Mouse (Mus musculus) hindbrain, embryonic 11.5 days (tissue): ENCODE measurements around the gene Rab3a. TPM values are rescaled to one million over a fixed set of nuclear protein-coding genes. Genes with fewer than 3 reads are reported as not detected.
A peak's percentile ranks its signal among the peaks of the same experiment; 100 is the strongest.

Source experiments
- ATAC-seq: fragments of 200-750 bp; cut with Nextera tagmentation; 2 replicates; pipeline ENCODE4 v1.8.0; 2017; ENCODE audit warnings: mild to moderate bottlenecking, moderate TSS enrichment, moderate library complexity; ENCODE audit not compliant: low FRiP score
- DNase-seq: peaks from one replicate; pipeline ENCODE4 v3.0.0-alpha.2; 2015; ENCODE audit warnings: low spot score
- H3K27ac ChIP-seq: fragments of 300-500 bp; sonication (generic); 2 replicates; pipeline ENCODE4 v1.5.1; 2014; ENCODE audit warnings: mild to moderate bottlenecking, low read depth, low read length
- H3K27me3 ChIP-seq: fragments of 300-500 bp; sonication (generic); 2 replicates; pipeline ENCODE4 v1.6.1; 2014; ENCODE audit warnings: mild to moderate bottlenecking, low read length, moderate library complexity, mixed read lengths; ENCODE audit not compliant: control insufficient read depth, insufficient read depth
- H3K36me3 ChIP-seq: fragments of 300-500 bp; sonication (generic); 2 replicates; pipeline ENCODE4 v1.6.1; 2014; ENCODE audit warnings: mild to moderate bottlenecking, low read length, moderate library complexity, mixed read lengths; ENCODE audit not compliant: control insufficient read depth, insufficient read depth
- H3K4me1 ChIP-seq: fragments of 300-500 bp; sonication (generic); replicated peaks from 2 replicates; pipeline ENCODE4 v1.6.1; 2014; ENCODE audit warnings: low read length, mixed read lengths; ENCODE audit not compliant: control insufficient read depth, insufficient read depth
- H3K4me2 ChIP-seq: fragments of 300-500 bp; sonication (generic); replicated peaks from 2 replicates; pipeline ENCODE4 v1.6.1; 2014; ENCODE audit warnings: mild to moderate bottlenecking, low read depth, low read length
- H3K4me3 ChIP-seq: fragments of 300-500 bp; sonication (generic); 2 replicates; pipeline ENCODE4 v1.5.1; 2014; ENCODE audit warnings: low read depth, low read length
- H3K9ac ChIP-seq: fragments of 300-500 bp; sonication (generic); 2 replicates; pipeline ENCODE4 v1.6.1; 2014; ENCODE audit warnings: low read depth, low read length
- H3K9me3 ChIP-seq: fragments of 300-500 bp; sonication (generic); 2 replicates; pipeline ENCODE4 v1.6.1; 2016; ENCODE audit warnings: low read length; ENCODE audit not compliant: control insufficient read depth
- WGBS: fragments of 180-500 bp; shearing (Covaris S2); extraction: QIAGEN DNeasy Blood & Tissue Kit; methylation state at CpG from one replicate; pipeline ENCODE4 v1.1.7; 2014; 5-methylcytosine and 5-hydroxymethylcytosine counted together
- polyA plus RNA-seq: library from polyadenylated mRNA; unstranded; fragments of >200 nt; fragmentation: Nextera tagmentation; extraction: Ambion mirVana; gene quantifications from 2 replicates; pipeline ENCODE4 v1.2.1, GENCODE M21; 2014

The Rab3a gene
- polyA plus RNA-seq, 1 experiment from 2014 or later: 91.5 TPM

- Histone ChIP-seq H3K4me1 (peaks cover 6% of the 10 kb centered on the region; the same call in 1 of the 2 replicates), H3K4me2 (no peak overlapping the region), H3K27me3 (peaks cover 45% of the 10 kb centered on the region), H3K4me3 (no peak overlapping the region), H3K27ac (no peak overlapping the region), H3K9me3 (no peaks in the 10 kb centered on the region), H3K9ac (no peak overlapping the region), H3K36me3 (no peaks in the 10 kb centered on the region)
- WGBS: 55% methylated on average over 11 of the region's 11 CpGs
- ATAC-seq (no peak), DNase-seq (no peak)
These were observed 9.7 kb upstream of the Rab3a start for GRCm38 (mm10) chr8:70744806-70745205.

- H3K4me3 ChIP-seq: no peak overlapping the region
- DNase-seq (no peak), ATAC-seq (no peak)
- H3K4me2 ChIP-seq: no peak overlapping the region
- H3K9me3 ChIP-seq: no peaks in the 10 kb centered on the region
- H3K27me3 ChIP-seq: peaks cover 44% of the 10 kb centered on the region
- peaks cover 6% of the 10 kb centered on the region; the same call in 1 of the 2 replicates for H3K4me1 ChIP-seq
- H3K36me3 ChIP-seq: no peaks in the 10 kb centered on the region
- no peak overlapping the region for H3K9ac ChIP-seq
- WGBS: 58% methylated on average over 19 of the region's 19 CpGs
- no peak overlapping the region for H3K27ac ChIP-seq
These were observed 8.7 kb upstream of the Rab3a start for GRCm38 (mm10) chr8:70745691-70746220.

GRCm38 (mm10) chr8:70746676-70747075 lies 7.8 kb upstream of the Rab3a start:
- H3K4me1 ChIP-seq: peaks cover 6% of the 10 kb centered on the region; the same call in 1 of the 2 replicates
- ATAC-seq (no peak), DNase-seq (no peak)
- H3K27ac ChIP-seq: no peak overlapping the region
- H3K36me3 ChIP-seq: no peaks in the 10 kb centered on the region
- H3K27me3 ChIP-seq: peaks cover 40% of the 10 kb centered on the region
- H3K4me3 ChIP-seq: no peak overlapping the region
- H3K4me2 ChIP-seq: no peak overlapping the region
- 72% methylated on average over 9 of the region's 9 CpGs for WGBS
- H3K9ac ChIP-seq: no peak overlapping the region
- H3K9me3 ChIP-seq: no peaks in the 10 kb centered on the region

- H3K4me2 ChIP-seq: no peak overlapping the region
- H3K27me3 ChIP-seq: peaks cover 35% of the 10 kb centered on the region
- H3K27ac ChIP-seq: no peak overlapping the region
- ATAC-seq: no peak
- H3K4me1 ChIP-seq: peaks cover 5% of the 10 kb centered on the region; the same call in 1 of the 2 replicates
- no peaks in the 10 kb centered on the region for H3K9me3 ChIP-seq
- H3K36me3 ChIP-seq: no peaks in the 10 kb centered on the region
- 83% methylated on average over 18 of the region's 18 CpGs for WGBS
- no peak for DNase-seq
- H3K9ac ChIP-seq: no peak overlapping the region
- no peak overlapping the region for H3K4me3 ChIP-seq
These were observed 7.1 kb upstream of the Rab3a start for GRCm38 (mm10) chr8:70747211-70747890.

DNA sequence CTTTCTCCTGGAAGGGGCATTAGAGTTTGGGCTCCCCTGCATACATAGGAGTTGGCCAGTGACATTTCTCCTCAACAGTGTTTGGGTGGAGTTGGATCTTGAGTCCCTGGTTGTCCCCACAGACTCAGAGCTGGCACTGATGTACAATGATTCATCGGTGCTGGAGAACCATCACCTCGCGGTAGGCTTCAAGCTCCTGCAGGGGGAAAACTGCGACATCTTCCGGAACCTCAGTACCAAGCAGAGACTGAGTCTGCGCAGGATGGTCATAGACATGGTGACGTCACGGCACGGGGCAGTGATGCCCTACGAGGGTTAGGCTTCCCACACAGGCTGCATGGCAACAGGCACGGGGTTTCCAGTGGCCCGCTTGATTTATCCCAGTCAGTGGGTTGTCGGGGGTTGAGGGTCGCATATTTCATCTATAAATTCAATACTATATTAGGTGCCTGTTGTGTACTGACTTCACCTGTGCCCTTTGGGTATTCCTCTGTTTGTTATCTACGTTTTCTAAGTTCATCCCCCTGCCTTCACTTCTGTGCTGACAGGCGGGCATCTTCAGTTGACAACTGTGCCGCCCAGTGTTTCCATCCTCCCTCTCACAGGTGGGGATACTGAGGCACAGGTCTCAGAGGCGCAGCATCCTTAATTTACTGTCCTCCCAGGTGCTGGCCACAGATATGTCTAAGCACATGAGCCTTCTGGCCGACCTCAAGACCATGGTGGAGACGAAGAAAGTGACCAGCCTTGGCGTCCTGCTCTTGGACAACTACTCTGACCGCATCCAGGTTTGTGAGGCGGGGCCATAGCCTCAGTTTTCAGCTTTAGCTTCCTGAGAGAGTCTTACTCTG lies 6.0 kb upstream of the Rab3a start:
- ATAC-seq: no peak
- no peaks in the 10 kb centered on the region for H3K4me1 ChIP-seq
- no peak for DNase-seq
- no peak overlapping the region for H3K4me3 ChIP-seq
- H3K4me2 ChIP-seq: no peak overlapping the region
- H3K27ac ChIP-seq: no peak overlapping the region
- no peaks in the 10 kb centered on the region for H3K36me3 ChIP-seq
- H3K9me3 ChIP-seq: no peaks in the 10 kb centered on the region
- 89% methylated on average over 23 of the region's 23 CpGs for WGBS
- H3K27me3 ChIP-seq: peaks cover 24% of the 10 kb centered on the region
- H3K9ac ChIP-seq: no peak overlapping the region

GRCm38 (mm10) chr8:70749097-70749674 lies 5.3 kb upstream of the Rab3a start:
- Histone ChIP-seq H3K27me3 (peaks cover 19% of the 10 kb centered on the region), H3K36me3 (no peaks in the 10 kb centered on the region), H3K9me3 (no peaks in the 10 kb centered on the region), H3K4me2 (no peak overlapping the region), H3K4me1 (no peaks in the 10 kb centered on the region), H3K27ac (no peak overlapping the region), H3K4me3 (no peak overlapping the region), H3K9ac (no peak overlapping the region)
- no peak for ATAC-seq
- 84% methylated on average over 19 of the region's 19 CpGs for WGBS
- no peak for DNase-seq

DNA sequence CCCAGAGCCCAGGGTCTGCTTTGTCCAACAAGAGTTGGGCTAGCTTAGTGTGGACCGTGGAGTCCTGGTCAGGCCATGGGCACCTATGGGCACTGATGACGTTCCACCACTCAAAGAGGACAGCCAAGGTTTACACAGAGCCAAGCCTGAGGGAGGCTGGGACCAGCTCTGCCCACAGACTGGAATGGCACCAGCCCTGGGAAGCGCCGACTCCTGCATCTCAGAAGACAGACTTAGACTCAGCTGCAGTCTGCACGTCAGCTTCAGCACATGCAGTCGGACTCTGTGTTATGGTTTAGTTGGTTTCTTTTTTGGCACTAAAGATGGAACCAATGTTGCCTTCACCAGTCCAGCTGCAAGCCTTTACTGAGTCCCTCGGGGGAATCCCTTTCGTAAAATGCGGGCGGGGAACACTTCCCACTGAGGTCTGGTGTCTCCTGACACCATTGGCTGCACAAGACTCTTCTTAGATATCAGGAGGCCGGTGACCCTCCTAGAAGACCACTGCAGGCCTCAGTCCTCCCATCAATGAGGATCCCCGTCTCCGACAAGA lies 4.3 kb upstream of the Rab3a start:
- whole genome bisulfite sequencing: 79% methylated on average over 13 of the region's 13 CpGs
- Histone ChIP-seq H3K4me1 (no peaks in the 10 kb centered on the region), H3K27me3 (peaks cover 13% of the 10 kb centered on the region; the same call in 1 of the 2 replicates), H3K4me2 (no peak overlapping the region), H3K4me3 (no peak overlapping the region), H3K9ac (no peak overlapping the region), H3K9me3 (no peaks in the 10 kb centered on the region), H3K27ac (no peak overlapping the region), H3K36me3 (no peaks in the 10 kb centered on the region)
- ATAC-seq: no peak
- DNase-seq: no peak

GRCm38 (mm10) chr8:70752000-70752764 lies 2.3 kb upstream of the Rab3a start:
- ATAC-seq: no peak
- H3K27me3 ChIP-seq: peaks cover 3% of the 10 kb centered on the region; the same call in 1 of the 2 replicates
- H3K4me3 ChIP-seq: no peak overlapping the region
- H3K4me2 ChIP-seq: no peak overlapping the region
- DNase-seq: peak; percentile 84
- WGBS: 38% methylated on average over 11 of the region's 11 CpGs
- H3K36me3 ChIP-seq: no peaks in the 10 kb centered on the region
- H3K9me3 ChIP-seq: no peaks in the 10 kb centered on the region
- no peak overlapping the region for H3K9ac ChIP-seq
- H3K27ac ChIP-seq: no peak overlapping the region; the same call in 1 of the 2 replicates
- no peaks in the 10 kb centered on the region for H3K4me1 ChIP-seq
